Mouse (Mus musculus): ENCODE results near the gene Nedd9.

- TF ChIP-seq GATA1 (IDR thresholded peaks at IDR 0.05; ENCODE audit: borderline replicate concordance, low read length) (no peak), FLI1 (IDR thresholded peaks at IDR 0.05; ENCODE audit: low read length) (no peak)
Observed at GRCm38 (mm10) chr13:41354591-41354990, 132.6 kb downstream of the Nedd9 start.

All from megakaryocyte, embryonic 14.5 days (primary cell).